Mouse (Mus musculus) gastrocnemius, adult 2 months (tissue): ENCODE results near the gene Gm42715. TPM values are rescaled to one million over a fixed set of nuclear protein-coding genes. Genes with fewer than 3 reads are reported as not detected.
"Not testable (repeated sequence)": the region's sequence is repeated elsewhere in the genome, so short reads cannot be mapped to it uniquely, and the experiment has no call there.

Experiments
- DNase-seq: peaks from one replicate; pipeline ENCODE4 v3.0.0; 2022
- H3K27ac ChIP-seq: fragments of 200-600 bp; 2 replicates; pipeline ENCODE4 v1.8.1; 2022; ENCODE audit warnings: mild to moderate bottlenecking
- H3K4me3 ChIP-seq: fragments of 200-600 bp; 2 replicates; pipeline ENCODE4 v1.8.1; 2022; ENCODE audit warnings: mild to moderate bottlenecking, moderate library complexity
- CTCF ChIP-seq: fragments of 200-600 bp; IDR thresholded peaks from 2 replicates; pipeline ENCODE4 v1.8.1; 2022; ENCODE audit warnings: antibody characterized with exemption, mild to moderate bottlenecking, moderate library complexity
- intact Hi-C: fragments of 180-260 bp; cut with DNase I; formaldehyde crosslinking; loops from one replicate; pipeline ENCODE4 v1.15.1; 2025
- total RNA-seq, 2 experiments: library from RNA; stranded (reverse); gene quantifications; 2 replicates each; pipeline ENCODE4 v1.2.3; 2021

The Gm42715 gene
- total RNA-seq, 2 experiments from 2014 or later = 5.3 to 5.5 TPM

- TF ChIP-seq CTCF = no peak
- H3K4me3 ChIP-seq = peak overlapping the region; percentile 85
- intact Hi-C loops = loop anchor here (2.0 to 10.0 kb wide), 2 partner anchors 33 to 113 kb away; partner anchors contain the start of gene Srcap
- DNase-seq = peak; percentile 99
- H3K27ac ChIP-seq = peak overlapping the region; percentile 94
Observed at GRCm38 (mm10) chr7:127477687-127478634, 41.4 kb upstream of the Gm42715 start.

- intact Hi-C loops = loop anchor here (2.0 to 10.0 kb wide), 2 partner anchors 32 to 114 kb away; partner anchors contain the start of gene Srcap
- H3K4me3 ChIP-seq = peak within 1 kb of the TSS; percentile 85
- DNase-seq = peak; percentile 99
- peak within 1 kb of the TSS; percentile 94 for H3K27ac ChIP-seq
- TF ChIP-seq CTCF = no peak
Observed at GRCm38 (mm10) chr7:127478635-127479317, 40.6 kb upstream of the Gm42715 start, which contains the start of gene Fbrs. Fbrs (plus strand) TSS chr7:127479199.

GRCm38 (mm10) chr7:127479318-127480225, 39.8 kb upstream of the Gm42715 start:
- no peak for DNase-seq
- intact Hi-C loops = loop anchor here (2.0 to 10.0 kb wide), 2 partner anchors 31 to 115 kb away; partner anchors contain the start of gene Srcap
- TF ChIP-seq CTCF = no peak
- Histone ChIP-seq H3K27ac (peak overlapping the region; percentile 94), H3K4me3 (peak overlapping the region; percentile 85)

- intact Hi-C loops = no loop called here
- no peak for TF ChIP-seq CTCF
- Histone ChIP-seq H3K27ac (peak overlapping the region; percentile 94), H3K4me3 (peak overlapping the region; percentile 85)
- DNase-seq = no peak
Observed at GRCm38 (mm10) chr7:127480321-127480720, 39.1 kb upstream of the Gm42715 start.

- TF ChIP-seq CTCF = no peak
- intact Hi-C loops = no loop called here
- Histone ChIP-seq H3K27ac (no peak overlapping the region), H3K4me3 (no peak overlapping the region)
- DNase-seq = no peak
Observed at GRCm38 (mm10) chr7:127485416-127485815, 34.0 kb upstream of the Gm42715 start.

- intact Hi-C loops, H3K4me3 ChIP-seq, H3K27ac ChIP-seq, DNase-seq: not testable (repeated sequence)
Observed at GRCm38 (mm10) chr7:127488364-127488763, 31.0 kb upstream of the Gm42715 start.

- TF ChIP-seq CTCF = no peak
- Histone ChIP-seq H3K27ac (no peak overlapping the region), H3K4me3 (no peak overlapping the region)
- DNase-seq = no peak
- intact Hi-C loops = no loop called here
Observed at GRCm38 (mm10) chr7:127489982-127490381, 29.4 kb upstream of the Gm42715 start.

GRCm38 (mm10) chr7:127491846-127492245, 27.5 kb upstream of the Gm42715 start:
- intact Hi-C loops = no loop called here
- no peak for TF ChIP-seq CTCF
- H3K4me3 ChIP-seq = no peak overlapping the region
- no peak for DNase-seq
- no peak overlapping the region for H3K27ac ChIP-seq

- no peak for DNase-seq
- intact Hi-C loops = no loop called here
- TF ChIP-seq CTCF = no peak
- H3K27ac ChIP-seq = no peak overlapping the region
- H3K4me3 ChIP-seq = no peak overlapping the region
Observed at GRCm38 (mm10) chr7:127494648-127495047, 24.7 kb upstream of the Gm42715 start.

- Histone ChIP-seq H3K27ac (no peak overlapping the region), H3K4me3 (no peak overlapping the region)
- no peak for TF ChIP-seq CTCF
- no peak for DNase-seq
- intact Hi-C loops = no loop called here
Observed at GRCm38 (mm10) chr7:127497382-127497781, 22.0 kb upstream of the Gm42715 start.

GRCm38 (mm10) chr7:127498407-127498806, 21.0 kb upstream of the Gm42715 start:
- intact Hi-C loops = loop anchor here (2.0 kb wide), 2 partner anchors 136 to 190 kb away; no protein-coding TSS in a partner anchor
- H3K27ac ChIP-seq = no peak overlapping the region
- no peak overlapping the region for H3K4me3 ChIP-seq
- TF ChIP-seq CTCF = peak; percentile 69
- DNase-seq = no peak

GRCm38 (mm10) chr7:127508291-127508690, 11.1 kb upstream of the Gm42715 start:
- Histone ChIP-seq H3K4me3 (no peak overlapping the region), H3K27ac (no peak overlapping the region)
- no peak for TF ChIP-seq CTCF
- DNase-seq = no peak
- intact Hi-C loops = no loop called here

GRCm38 (mm10) chr7:127509830-127510229, 9.6 kb upstream of the Gm42715 start:
- not testable (repeated sequence) for H3K4me3 ChIP-seq, H3K27ac ChIP-seq, DNase-seq
- intact Hi-C loops = loop anchor here (2.0 to 5.0 kb wide), 2 partner anchors 31 to 77 kb away; partner anchors contain the start of genes Ccdc189, Fbrs and Rnf40
